Mouse (Mus musculus): Measurements from ENCODE around the gene Yy1.

GRCm38 (mm10) chr12:108814470-108814869 lies 21.7 kb downstream of the Yy1 start:
- no peak for TF ChIP-seq CTCF (IDR thresholded peaks at IDR 0.05; ENCODE audit: borderline replicate concordance, control insufficient read depth, extremely low read depth, insufficient read depth, low read length, poor library complexity)
- no peak for TF ChIP-seq POLR2A (IDR thresholded peaks at IDR 0.05; ENCODE audit: control insufficient read depth, extremely low read depth, insufficient read depth, low read length, poor library complexity)

Measured in thymus, adult 2 months (tissue).